Mouse (Mus musculus) megakaryocyte, embryonic 14.5 days (primary cell): ENCODE results near the gene Polr2e. TPM values are rescaled to one million over a fixed set of nuclear protein-coding genes. Genes with fewer than 3 reads are reported as not detected.

Experiments used
- H3K27me3 ChIP-seq: replicated peaks from 2 replicates; pipeline ENCODE3; 2012; ENCODE audit warnings: inconsistent platforms
- H3K36me3 ChIP-seq: replicated peaks from 2 replicates; pipeline ENCODE3; 2012; ENCODE audit warnings: low read length, inconsistent platforms, mixed read lengths
- H3K4me1 ChIP-seq: 2 replicates; pipeline ENCODE4 v1.6.1; 2012; ENCODE audit warnings: inconsistent platforms
- H3K4me3 ChIP-seq: replicated peaks from 2 replicates; pipeline ENCODE3; 2012; ENCODE audit warnings: moderate library complexity, mild to moderate bottlenecking, inconsistent platforms
- H3K9me3 ChIP-seq: 2 replicates; pipeline ENCODE4 v1.6.1; 2012; ENCODE audit warnings: inconsistent platforms
- FLI1 ChIP-seq: IDR thresholded peaks from 2 replicates; pipeline ENCODE4 v1.6.1; 2012; ENCODE audit warnings: low read length, inconsistent platforms, mixed read lengths
- GATA1 ChIP-seq: IDR thresholded peaks from 3 replicates; pipeline ENCODE4 v1.6.1; 2012; ENCODE audit warnings: mixed read lengths, low read length, inconsistent platforms, borderline replicate concordance
- polyA plus RNA-seq: library from polyadenylated mRNA; stranded (reverse); fragments of >175 nt; gene quantifications from 2 replicates; pipeline ENCODE4 v1.2.3, GENCODE M21; 2012; ENCODE audit warnings: low replicate concordance; ENCODE audit not compliant: insufficient read depth

Gene Polr2e
- polyA plus RNA-seq: 147 and 260 TPM in 2 replicates

DNA sequence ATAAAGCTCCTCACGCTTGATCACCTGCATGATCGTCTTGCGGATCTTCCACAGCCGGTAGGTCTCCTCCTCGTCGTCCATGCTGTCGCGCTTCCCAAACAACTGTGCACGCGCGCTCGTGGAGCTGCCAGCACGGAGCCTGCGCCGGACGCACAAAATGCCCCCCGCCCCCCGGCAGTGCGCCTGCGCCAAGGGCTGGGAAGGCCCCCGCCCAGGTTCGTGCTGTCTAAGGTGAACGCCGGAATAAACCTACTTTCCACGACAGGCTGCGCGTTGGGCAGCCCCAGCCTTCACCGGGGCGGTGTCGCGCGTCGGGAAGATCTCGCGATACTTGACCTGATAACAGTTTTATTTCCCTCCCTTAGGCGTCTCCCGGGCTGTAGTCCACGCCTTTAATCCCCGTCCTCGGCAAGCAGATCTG, at the start of gene Polr2e:
Gene Polr2e, minus strand, starts transcription at position 237 of the 421 bp plus-strand sequence.
- Histone ChIP-seq H3K9me3 (no peaks in the 10 kb centered on the region), H3K27me3 (no peaks in the 10 kb centered on the region), H3K36me3 (peaks cover 44% of the 10 kb centered on the region), H3K4me1 (peaks cover 84% of the 10 kb centered on the region), H3K4me3 (peak within 1 kb of the TSS; percentile 97)
- no peak for TF ChIP-seq FLI1
- TF ChIP-seq GATA1: no peak

DNA sequence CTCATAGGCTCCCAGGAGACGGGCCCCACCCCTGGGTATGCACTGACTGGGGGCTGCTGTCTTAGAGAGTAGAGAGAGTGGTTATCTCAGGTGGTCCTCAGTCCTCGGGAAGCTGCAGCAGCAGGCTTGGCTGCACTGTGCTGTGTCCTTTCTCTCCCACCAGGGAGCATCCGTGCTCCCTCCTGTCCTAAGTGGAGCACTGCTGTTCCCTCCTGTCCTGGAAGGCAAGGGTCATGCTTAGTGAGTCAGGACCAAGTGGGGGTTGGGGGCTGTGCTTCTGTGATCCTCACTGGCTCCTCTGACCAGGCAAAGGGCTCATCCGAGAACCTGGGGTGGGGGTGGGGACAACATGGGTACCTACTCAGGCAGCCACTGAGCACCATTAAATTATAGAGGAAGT, 49.6 kb upstream of the Polr2e start:
- peaks cover 96% of the 10 kb centered on the region for H3K4me1 ChIP-seq
- H3K36me3 ChIP-seq: peaks cover 86% of the 10 kb centered on the region
- TF ChIP-seq GATA1 (no peak), FLI1 (no peak)
- no peaks in the 10 kb centered on the region for H3K27me3 ChIP-seq
- H3K4me3 ChIP-seq: peak overlapping the region; percentile 39
- no peaks in the 10 kb centered on the region for H3K9me3 ChIP-seq

DNA sequence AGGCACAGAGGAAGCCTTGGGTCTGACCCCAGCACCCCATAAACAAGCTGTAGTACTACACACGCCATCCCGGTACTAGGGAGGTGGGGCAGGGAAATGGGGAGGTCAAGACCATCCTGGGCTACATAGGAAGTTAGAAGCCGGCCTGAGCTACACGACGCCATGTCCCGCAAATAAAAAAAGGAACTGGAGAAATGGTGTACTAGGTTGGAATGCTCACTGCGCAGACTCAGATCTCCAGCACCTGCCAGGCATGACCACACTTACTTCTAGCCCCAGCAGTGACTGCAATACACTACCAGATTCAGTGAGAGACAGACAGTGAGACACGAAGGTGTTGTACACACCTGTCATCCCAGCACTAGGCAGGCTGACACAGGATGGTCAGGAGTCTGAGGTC, 47.9 kb upstream of the Polr2e start:
- Histone ChIP-seq H3K36me3 (peaks cover 86% of the 10 kb centered on the region), H3K9me3 (no peaks in the 10 kb centered on the region), H3K4me3 (peak overlapping the region; percentile 89), H3K27me3 (no peaks in the 10 kb centered on the region), H3K4me1 (peaks cover 92% of the 10 kb centered on the region)
- TF ChIP-seq FLI1 (no peak), GATA1 (no peak)

DNA sequence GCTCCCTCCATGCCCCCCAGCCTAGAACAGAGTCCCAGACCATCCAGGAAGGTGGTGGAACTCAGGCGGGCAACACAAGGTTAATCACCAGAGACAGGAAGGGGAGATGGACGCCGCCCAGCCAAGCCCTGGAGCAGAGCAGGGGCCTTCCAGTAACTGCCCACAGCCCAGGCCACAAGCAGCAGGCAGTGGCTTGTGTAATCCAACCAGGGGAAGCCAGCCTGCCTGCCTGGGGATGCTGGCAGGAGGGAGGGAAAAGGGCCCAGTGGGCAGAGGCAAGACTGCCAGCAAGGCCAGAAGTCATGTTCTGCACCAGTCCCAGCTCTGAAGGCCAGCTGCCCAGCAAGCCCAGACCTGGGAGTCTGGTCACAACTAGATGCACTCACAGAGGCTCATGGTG, 47.3 kb upstream of the Polr2e start:
- H3K27me3 ChIP-seq: no peaks in the 10 kb centered on the region
- H3K4me3 ChIP-seq: peak overlapping the region; percentile 89
- no peak for TF ChIP-seq GATA1
- TF ChIP-seq FLI1: no peak
- no peaks in the 10 kb centered on the region for H3K9me3 ChIP-seq
- H3K36me3 ChIP-seq: peaks cover 86% of the 10 kb centered on the region
- peaks cover 92% of the 10 kb centered on the region for H3K4me1 ChIP-seq

DNA sequence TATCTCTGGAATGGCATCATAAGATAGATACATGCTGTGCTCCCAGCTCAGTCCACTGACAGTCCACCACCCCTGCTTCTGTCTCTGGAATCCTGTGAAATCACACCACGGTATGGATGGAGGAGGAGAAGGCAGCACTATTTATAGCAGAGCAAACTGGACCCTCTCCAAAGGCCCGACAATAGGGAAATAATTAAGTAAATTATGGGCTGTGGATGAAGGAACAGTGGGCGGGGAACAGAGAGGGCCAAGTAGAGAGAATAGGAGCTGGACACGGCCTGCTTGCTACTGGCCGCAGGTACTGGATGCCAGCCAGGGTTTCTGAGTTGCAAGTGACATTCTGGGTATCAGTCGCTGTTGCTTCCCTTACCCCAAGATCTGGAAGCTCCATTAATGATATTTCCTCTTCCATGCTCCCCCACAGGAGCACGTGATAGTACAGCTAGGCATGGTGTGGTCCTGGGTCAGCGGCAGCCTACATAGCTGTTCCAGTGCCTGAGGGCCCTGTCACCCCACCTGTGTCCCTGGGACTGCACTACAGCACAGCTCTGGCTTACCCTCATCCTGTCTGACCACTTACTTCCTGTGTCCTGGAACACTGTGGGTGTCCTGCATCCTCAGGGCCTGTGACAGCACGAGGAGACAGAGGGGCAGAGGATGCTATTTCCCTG, 45.4 kb upstream of the Polr2e start:
- no peak for TF ChIP-seq FLI1
- no peak for TF ChIP-seq GATA1
- peak overlapping the region; percentile 72 for H3K4me3 ChIP-seq
- no peaks in the 10 kb centered on the region for H3K9me3 ChIP-seq
- H3K36me3 ChIP-seq: peaks cover 88% of the 10 kb centered on the region
- peaks cover 94% of the 10 kb centered on the region for H3K4me1 ChIP-seq
- no peaks in the 10 kb centered on the region for H3K27me3 ChIP-seq

DNA sequence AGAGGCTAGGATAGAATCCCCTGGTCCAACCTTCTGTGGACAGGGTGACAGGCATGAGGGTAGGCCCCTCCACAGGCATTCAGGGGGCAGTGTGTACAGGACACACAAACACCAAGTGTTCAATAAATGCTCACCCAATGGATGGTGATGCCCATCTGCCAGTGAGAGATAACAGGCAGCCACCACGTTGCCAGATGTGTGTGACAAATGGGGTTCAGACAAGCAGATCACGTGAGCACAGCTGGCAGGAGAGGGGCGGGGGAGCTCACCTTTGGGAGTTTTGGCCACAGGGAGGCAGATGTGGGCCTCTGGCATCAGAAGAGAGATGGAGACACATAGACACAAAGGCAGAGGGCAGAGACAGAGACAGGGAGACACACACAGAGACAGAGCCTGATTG, 41.5 kb upstream of the Polr2e start:
- no peak for TF ChIP-seq GATA1
- TF ChIP-seq FLI1: no peak
- peaks cover 92% of the 10 kb centered on the region for H3K4me1 ChIP-seq

DNA sequence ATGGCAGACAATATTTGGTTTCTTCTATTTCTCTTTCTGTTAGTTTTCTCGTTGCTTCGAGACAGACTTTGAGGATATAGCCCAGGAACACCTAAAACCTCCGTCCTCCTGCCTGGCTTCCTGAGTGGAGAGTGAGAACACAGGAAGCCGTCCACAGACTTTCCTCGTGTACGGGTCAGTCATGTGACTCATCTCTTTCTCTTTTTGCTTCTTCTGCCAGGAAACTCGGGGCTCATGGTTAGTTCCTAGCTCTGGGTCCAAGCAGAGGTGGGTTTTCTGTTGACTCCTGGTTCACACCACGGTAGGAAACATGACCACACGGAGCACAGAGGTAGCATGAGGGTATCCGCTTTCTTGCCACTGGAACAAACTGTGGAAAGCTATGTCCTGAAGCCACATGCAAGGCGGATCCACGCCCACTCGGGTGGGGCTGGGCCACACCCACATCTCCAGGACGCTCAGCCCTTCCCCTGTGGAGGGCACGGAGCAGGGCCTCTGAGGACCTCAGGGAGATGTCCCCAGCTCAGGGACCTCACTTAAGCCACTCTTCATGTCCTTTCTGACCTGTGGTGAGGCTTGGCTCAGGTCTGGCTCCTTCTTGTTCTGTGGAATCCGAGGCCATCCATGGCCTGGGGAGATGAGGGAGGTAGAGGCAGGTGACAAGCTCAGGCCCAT, 40.9 kb upstream of the Polr2e start:
- no peaks in the 10 kb centered on the region for H3K27me3 ChIP-seq
- peaks cover 99% of the 10 kb centered on the region for H3K36me3 ChIP-seq
- TF ChIP-seq FLI1 (no peak), GATA1 (no peak)
- H3K9me3 ChIP-seq: no peaks in the 10 kb centered on the region
- peak overlapping the region; percentile 14 for H3K4me3 ChIP-seq
- peaks cover 92% of the 10 kb centered on the region for H3K4me1 ChIP-seq

More for the DNA sequence above, 41.5 kb upstream of the Polr2e start:
- Histone ChIP-seq H3K9me3 (no peaks in the 10 kb centered on the region), H3K4me3 (peak overlapping the region; percentile 17), H3K27me3 (no peaks in the 10 kb centered on the region), H3K36me3 (peaks cover 97% of the 10 kb centered on the region)

DNA sequence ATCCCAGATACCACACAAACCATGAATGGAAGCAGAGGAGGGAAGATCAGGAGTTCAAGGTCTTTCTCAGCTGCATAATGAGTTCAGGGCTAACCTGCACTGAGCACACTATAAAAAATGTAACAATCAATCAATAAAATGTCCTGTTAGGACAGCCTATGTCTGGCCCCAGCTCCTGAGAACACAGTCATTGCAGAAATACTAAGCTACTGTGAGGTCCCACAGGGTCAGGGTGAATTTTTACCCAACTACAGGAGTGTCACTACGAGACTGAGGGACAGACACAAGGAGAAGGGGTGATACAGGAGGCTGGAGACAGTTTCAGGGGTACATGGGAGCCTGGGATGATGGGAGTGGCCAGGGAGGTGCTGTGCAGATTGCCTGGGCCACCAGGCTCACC, 38.8 kb upstream of the Polr2e start:
- H3K36me3 ChIP-seq: peaks cover 93% of the 10 kb centered on the region
- no peaks in the 10 kb centered on the region for H3K27me3 ChIP-seq
- peaks cover 90% of the 10 kb centered on the region for H3K4me1 ChIP-seq
- no peaks in the 10 kb centered on the region for H3K9me3 ChIP-seq
- H3K4me3 ChIP-seq: no peak overlapping the region
- TF ChIP-seq GATA1 (no peak), FLI1 (no peak)

DNA sequence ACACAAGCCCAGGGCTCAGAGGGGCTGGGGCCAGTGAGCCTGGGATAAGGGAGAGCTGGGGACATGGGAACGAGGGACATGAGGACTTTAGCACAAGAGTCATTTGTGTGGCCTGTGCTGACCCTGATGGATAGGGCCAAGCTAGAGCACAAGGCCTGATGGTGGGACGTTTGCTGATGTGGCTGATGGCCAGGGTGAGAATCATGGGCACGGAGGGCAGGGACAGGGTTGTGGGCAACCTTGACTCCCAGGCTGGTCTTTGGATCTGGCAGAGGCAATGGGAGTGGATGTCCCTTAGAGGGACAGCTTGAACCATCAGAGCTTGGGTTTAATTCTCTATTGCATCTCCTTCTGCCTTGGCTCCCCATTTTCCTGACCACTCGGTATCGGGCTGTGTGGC, 37.7 kb upstream of the Polr2e start:
- no peak overlapping the region for H3K4me3 ChIP-seq
- peaks cover 93% of the 10 kb centered on the region for H3K36me3 ChIP-seq
- H3K9me3 ChIP-seq: no peaks in the 10 kb centered on the region
- TF ChIP-seq FLI1 (no peak), GATA1 (no peak)
- no peaks in the 10 kb centered on the region for H3K27me3 ChIP-seq
- peaks cover 90% of the 10 kb centered on the region for H3K4me1 ChIP-seq

DNA sequence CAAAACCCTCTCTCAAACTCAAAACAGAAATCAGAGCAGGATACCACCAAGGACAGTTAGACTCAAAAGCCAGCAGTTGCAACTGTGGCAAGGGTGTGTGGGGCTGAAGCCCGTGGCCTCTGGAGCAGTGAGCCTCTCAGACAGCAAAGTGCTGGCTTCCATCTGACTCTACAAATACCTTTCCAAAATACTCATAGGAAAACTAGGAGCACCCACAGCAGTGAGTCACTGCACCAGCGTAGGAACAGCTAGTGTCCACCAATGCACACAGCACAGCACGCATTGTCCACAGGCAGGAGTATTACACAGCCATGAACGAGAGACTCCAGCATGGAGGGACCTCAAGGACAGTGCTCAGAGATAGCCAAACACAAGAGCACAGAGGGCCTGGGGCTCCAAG, 36.8 kb upstream of the Polr2e start:
- Histone ChIP-seq H3K27me3 (no peaks in the 10 kb centered on the region), H3K4me3 (peak overlapping the region; percentile 99), H3K4me1 (peaks cover 90% of the 10 kb centered on the region), H3K36me3 (peaks cover 93% of the 10 kb centered on the region), H3K9me3 (no peaks in the 10 kb centered on the region)
- no peak for TF ChIP-seq FLI1
- no peak for TF ChIP-seq GATA1
